Mouse (Mus musculus) kidney, adult 2 months (tissue): ENCODE results near the gene Nsun6.

Experiments
- CTCF ChIP-seq: fragments of 200-500 bp; conservative IDR thresholded peaks from 2 replicates; pipeline ENCODE4 v1.5.1; 2011; ENCODE audit warnings: low read depth, mild to moderate bottlenecking, control low read depth, low read length, moderate library complexity, mixed read lengths; ENCODE audit not compliant: insufficient read depth, insufficient read length
- POLR2A ChIP-seq: fragments of 200-500 bp; IDR thresholded peaks from one replicate; pipeline ENCODE4 v1.6.1; 2011; ENCODE audit warnings: low read depth, low read length, control low read depth

DNA sequence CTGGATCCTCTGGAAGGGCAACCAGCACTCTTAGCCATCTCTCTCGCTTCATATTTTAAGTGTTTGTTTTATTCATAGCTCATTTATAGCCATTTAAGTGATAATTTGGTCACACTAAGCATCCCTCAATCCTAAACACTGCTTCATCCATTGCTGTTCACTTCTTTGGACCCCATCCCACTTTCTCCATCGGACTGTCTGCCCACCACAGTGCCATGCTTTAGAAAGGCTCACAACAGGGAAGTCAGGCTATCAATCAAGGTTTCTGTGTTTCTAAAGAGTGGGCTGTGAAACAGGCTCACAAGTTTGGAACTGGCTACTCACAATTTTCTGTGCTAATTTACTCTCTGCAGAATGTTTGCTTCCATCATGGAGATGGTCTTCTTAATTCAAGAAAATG, 101.8 kb downstream of the Nsun6 start:
- TF ChIP-seq CTCF = no peak
- TF ChIP-seq POLR2A = no peak
